Mouse (Mus musculus) E14TG2a.4 (cell line): ENCODE results near the gene Plcd1.

Experiments
- H3K27me3 ChIP-seq: 2 replicates; pipeline ENCODE4 v1.6.1; 2014; ENCODE audit warnings: low read length, control low read depth; ENCODE audit not compliant: insufficient read depth
- H3K36me3 ChIP-seq: 2 replicates; pipeline ENCODE4 v1.6.1; 2014; ENCODE audit warnings: low read length, control low read depth; ENCODE audit not compliant: insufficient read depth
- H3K4me1 ChIP-seq: replicated peaks from 2 replicates; pipeline ENCODE4 v1.6.1; 2014; ENCODE audit warnings: low read depth, low read length, control low read depth
- H3K4me3 ChIP-seq: replicated peaks from 2 replicates; pipeline ENCODE4 v1.5.1; 2014; ENCODE audit warnings: mild to moderate bottlenecking, low read length
- H3K9me3 ChIP-seq: 2 replicates; pipeline ENCODE4 v1.6.1; 2014; ENCODE audit warnings: low read length, control low read depth
- CTCF ChIP-seq: conservative IDR thresholded peaks from 2 replicates; pipeline ENCODE4 v1.5.1; 2014; ENCODE audit warnings: low read length
- NANOG ChIP-seq: IDR thresholded peaks from 2 replicates; pipeline ENCODE4 v1.6.1; 2014; ENCODE audit warnings: borderline replicate concordance, low read length, mixed read lengths
- POU5F1 ChIP-seq: IDR thresholded peaks from 2 replicates; pipeline ENCODE4 v1.6.1; 2014; ENCODE audit warnings: low read length, borderline replicate concordance

The Plcd1 gene

DNA sequence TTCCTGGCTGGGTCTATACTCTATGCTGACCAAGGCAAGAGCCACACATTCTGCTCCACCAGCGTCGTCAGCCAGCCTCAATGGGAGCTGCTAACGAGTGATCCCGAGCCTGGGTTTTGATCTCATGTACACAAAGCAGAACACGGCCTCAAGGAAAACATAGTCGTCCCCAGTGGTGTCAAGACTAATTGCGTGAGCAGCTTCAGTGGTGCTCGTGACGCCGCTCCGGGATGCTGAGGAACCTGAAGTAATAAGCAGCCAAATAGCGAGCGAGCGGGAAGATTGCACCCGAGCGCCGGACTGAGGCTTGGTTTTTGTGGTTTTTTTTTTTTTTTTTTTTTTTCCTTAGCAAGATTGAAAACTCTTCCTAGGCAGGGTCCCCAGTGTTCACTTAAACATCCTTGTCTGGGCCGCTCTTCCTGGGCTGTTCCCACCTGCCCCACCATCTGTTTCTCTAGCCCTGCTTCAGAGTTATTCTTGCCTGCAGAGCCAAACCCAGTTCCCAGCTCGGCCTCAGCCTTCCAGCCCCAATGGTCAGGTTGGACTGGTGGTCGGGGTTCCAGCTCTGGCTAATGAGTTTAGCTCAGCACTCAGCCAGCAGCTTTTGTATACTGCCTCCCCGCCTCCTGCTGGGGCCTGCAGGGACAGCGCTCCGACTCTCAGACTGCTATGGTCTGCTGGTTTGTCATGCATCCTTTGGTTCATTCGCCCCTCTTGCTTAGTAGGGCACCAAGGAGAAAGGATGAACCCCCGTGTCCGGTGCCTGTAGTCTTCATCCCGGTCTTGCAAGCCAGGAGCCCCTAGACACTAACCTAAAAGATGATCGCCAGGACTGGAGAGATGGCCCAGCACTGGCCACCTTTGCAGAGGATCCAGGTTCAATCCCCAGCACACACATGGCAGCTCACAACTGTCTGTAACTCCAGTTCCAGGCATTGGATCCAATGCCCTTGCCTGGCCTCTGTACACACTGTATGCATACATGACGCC is 58.3 kb downstream of the Plcd1 start:
- Histone ChIP-seq H3K4me3 (0 out of 2 replicates have a peak overlapping the region, but pooled peaks have one; percentile 1), H3K36me3 (no peaks in the 10 kb centered on the region), H3K27me3 (peaks cover 46% of the 10 kb centered on the region), H3K4me1 (peaks cover 44% of the 10 kb centered on the region), H3K9me3 (no peaks in the 10 kb centered on the region)
- TF ChIP-seq POU5F1 (no peak), CTCF (no peak), NANOG (no peak)

DNA sequence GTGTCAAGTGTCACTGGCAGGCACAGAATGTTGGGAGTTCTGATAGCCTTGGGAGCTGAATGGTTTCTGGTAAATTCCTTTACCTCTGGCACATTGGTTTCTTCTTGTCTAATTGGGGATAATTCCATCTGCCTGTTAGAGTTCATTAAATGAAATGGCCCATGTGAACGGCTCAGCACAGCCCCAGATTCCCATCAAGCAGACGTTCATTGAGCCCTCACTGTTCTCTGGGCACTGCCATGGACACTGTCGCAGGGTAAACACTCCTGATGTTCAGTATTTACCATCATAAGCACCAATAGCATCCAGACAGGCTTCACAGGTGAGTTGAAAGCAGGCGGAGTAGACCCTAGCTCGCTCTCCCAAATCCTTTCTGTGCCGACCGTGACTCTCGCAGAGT is 59.2 kb downstream of the Plcd1 start:
- TF ChIP-seq CTCF (no peak), NANOG (no peak), POU5F1 (no peak)
- H3K27me3 ChIP-seq, result peaks cover 46% of the 10 kb centered on the region

DNA sequence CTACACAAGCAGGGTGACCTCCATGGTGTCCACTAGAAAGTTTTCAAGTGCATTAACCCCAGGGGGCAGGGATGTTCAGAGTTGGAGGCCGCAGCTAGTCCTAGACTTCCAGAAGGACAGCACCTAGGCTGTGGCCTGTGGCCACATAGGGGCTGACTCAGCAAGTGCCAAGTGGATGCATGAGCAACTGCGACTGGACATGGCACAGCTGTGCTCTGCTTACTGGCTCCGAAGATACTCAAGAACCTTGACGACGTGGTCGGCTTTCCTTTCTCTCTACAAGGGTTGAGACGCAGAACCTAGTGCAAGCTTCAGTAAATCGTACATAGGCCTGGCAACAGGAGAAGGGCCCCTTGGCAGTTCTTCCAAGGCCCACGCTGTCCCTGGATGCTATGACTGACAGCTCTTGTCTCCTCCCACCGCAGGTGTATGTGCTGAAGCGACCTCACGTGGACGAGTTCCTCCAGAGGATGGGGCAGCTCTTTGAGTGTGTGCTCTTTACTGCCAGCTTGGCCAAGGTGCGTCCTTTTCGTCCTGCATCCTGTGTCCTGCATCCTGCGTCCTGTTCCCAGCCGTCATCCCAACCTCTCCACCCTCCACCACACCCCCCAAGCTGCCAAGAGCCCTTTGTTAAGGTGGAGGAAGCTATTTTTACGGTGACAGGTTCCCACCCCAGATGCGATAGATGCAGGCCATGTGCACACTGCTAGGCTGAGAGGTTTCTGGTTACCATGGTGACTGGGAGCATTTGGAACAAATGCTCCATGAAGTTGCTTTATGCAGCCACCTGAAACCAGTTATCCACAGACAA is 60.0 kb downstream of the Plcd1 start:
- H3K4me1 ChIP-seq, result peaks cover 44% of the 10 kb centered on the region
- no peaks in the 10 kb centered on the region for H3K36me3 ChIP-seq
- no peaks in the 10 kb centered on the region for H3K9me3 ChIP-seq
- TF ChIP-seq CTCF, result no peak
- TF ChIP-seq NANOG, result no peak
- no peak for TF ChIP-seq POU5F1
- H3K27me3 ChIP-seq, result peaks cover 46% of the 10 kb centered on the region
- no peak overlapping the region for H3K4me3 ChIP-seq

More for the DNA sequence above, 59.2 kb downstream of the Plcd1 start:
- Histone ChIP-seq H3K9me3 (no peaks in the 10 kb centered on the region), H3K36me3 (no peaks in the 10 kb centered on the region), H3K4me3 (no peak overlapping the region), H3K4me1 (peaks cover 44% of the 10 kb centered on the region)

DNA sequence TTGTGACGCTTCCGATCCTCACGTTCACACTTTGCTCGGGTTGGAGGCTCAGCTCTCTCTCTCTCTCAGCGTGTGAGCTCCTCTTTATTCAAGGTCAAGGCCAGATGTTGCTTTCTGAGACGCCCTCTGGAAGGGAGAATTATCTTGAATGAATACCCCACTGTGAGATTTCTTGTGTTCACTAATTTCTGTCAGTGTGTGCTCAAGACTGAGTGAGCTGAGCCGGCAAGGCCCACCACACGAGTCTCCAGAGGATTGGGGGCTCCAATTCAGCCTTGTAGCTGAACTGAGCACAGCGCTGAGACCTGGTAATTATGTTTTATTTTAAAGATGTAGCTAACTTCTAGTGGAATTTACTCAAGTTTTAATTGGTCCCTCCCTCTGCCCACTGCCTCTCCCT is 60.8 kb downstream of the Plcd1 start:
- H3K9me3 ChIP-seq, result no peaks in the 10 kb centered on the region
- TF ChIP-seq POU5F1, result no peak
- TF ChIP-seq CTCF, result no peak
- TF ChIP-seq NANOG, result no peak; the same call in 1 of the 2 replicates
- H3K36me3 ChIP-seq, result no peaks in the 10 kb centered on the region
- no peak overlapping the region for H3K4me3 ChIP-seq
- H3K27me3 ChIP-seq, result peaks cover 42% of the 10 kb centered on the region
- peaks cover 44% of the 10 kb centered on the region for H3K4me1 ChIP-seq

DNA sequence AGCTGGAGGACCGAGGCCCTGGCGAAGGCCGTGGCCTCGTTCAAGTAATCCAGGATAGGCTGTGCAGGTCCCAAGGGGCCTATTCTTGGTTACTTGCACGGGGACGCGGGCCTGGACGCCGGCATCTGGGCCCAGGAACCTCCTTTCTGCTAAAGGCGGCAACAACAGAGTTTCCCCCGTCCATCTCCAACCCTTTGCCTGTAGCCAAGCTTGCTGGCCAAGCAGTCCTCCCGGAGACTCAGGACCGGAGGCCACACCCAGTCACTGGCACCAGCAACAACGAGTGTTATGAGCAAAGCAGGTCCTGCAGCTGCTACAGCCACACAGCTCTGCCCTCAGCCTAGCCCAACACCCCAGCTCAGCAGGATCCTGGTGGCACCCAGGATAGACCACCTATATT is 61.5 kb downstream of the Plcd1 start:
- Histone ChIP-seq H3K4me1 (peaks cover 39% of the 10 kb centered on the region), H3K9me3 (no peaks in the 10 kb centered on the region), H3K4me3 (0 out of 2 replicates have a peak overlapping the region, but pooled peaks have one; percentile 20), H3K27me3 (peaks cover 39% of the 10 kb centered on the region), H3K36me3 (no peaks in the 10 kb centered on the region)
- TF ChIP-seq NANOG (no peak), POU5F1 (no peak), CTCF (no peak)

DNA sequence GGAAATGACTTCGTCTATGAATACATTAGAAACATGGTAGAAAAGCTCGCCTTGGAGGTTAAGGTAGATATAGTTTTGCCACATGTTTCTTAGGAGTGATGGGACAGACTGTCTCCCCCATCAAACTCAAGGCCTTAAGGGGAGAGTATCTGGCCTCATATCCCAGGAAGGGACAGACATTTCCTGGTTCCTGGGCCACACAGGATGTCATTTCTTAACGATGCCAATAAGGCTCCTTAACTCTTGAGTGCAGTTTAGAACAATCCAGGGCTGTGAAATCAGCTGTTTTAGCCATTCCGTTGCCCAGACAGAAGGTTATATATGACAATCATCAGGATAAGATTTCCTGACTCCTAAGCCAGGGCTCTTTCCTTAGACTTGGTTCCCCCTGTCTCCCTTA is 62.3 kb downstream of the Plcd1 start:
- Histone ChIP-seq H3K4me3 (no peak overlapping the region), H3K9me3 (no peaks in the 10 kb centered on the region), H3K4me1 (peaks cover 39% of the 10 kb centered on the region), H3K27me3 (peaks cover 37% of the 10 kb centered on the region), H3K36me3 (no peaks in the 10 kb centered on the region)
- TF ChIP-seq POU5F1 (no peak), NANOG (no peak), CTCF (no peak)

DNA sequence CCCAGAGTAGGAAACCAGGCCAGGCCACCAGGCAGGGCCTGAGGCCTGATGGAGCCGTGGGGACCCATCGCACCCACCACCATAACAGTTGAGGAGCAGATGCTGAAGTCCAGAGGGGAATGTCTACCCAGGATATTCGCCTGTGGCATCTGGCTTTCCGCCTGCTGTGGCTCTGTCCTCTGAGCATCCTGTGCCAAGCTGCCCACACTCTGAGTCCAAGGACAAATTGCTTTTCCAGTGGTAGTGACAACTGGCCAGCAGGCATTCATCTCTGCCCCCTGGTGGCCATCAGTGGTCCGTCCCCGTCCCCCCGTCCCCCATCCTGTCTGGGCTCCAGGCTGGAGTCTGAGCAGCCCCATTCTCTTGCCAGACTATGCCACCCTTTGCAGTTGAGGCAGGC is 63.7 kb downstream of the Plcd1 start:
- peaks cover 33% of the 10 kb centered on the region for H3K4me1 ChIP-seq
- no peaks in the 10 kb centered on the region for H3K36me3 ChIP-seq
- TF ChIP-seq POU5F1 (no peak), NANOG (no peak), CTCF (peak; percentile 58)
- H3K9me3 ChIP-seq, result no peaks in the 10 kb centered on the region
- no peak overlapping the region for H3K4me3 ChIP-seq
- H3K27me3 ChIP-seq, result peaks cover 31% of the 10 kb centered on the region

DNA sequence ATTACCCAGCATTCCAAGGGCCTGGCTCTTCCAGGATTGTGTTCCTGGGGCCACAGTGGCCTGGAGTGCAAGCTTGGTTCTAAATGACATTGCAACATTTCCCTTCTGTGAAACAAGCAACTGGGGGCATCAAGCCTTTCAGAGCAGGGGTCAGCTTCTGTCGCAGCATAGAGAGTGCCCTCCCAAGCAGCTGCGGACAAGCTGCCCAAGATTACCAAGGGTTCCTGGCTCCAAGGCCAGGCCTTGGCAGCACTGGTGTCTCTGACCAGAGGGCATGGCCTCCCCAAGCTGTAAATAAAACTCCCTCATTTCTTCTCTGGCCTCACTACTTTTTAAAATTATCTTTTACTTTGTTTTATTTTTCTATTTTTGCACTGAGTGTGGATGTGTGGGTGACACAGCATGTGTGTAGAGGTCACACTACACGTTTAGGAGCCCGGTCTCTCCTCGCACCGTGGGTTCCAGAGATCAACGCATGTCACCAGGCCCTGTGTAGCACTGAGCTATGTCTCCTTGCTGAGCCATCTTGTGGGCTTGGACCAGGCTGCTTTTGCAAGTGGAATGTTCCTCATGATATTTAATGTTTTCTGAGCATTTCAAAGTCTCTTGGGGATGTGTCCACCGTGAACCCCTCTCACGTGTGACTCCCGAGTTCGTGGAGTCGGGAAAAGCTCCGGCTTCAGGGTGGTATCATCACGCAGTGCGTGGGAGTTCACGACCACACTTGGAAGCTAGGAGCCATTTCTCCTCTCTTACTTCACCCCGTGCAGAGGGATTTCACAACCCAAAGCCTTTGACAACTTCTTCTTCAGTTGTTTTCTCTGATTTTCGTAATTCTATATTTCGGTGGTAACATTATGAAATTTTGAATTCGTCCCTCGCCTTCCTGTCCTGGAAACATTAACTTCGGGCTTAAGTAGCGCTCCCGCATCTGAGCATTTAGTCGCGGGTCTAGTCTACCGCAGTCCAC is 64.8 kb downstream of the Plcd1 start:
- Histone ChIP-seq H3K4me1 (peaks cover 34% of the 10 kb centered on the region), H3K4me3 (no peak overlapping the region), H3K27me3 (peaks cover 22% of the 10 kb centered on the region), H3K9me3 (no peaks in the 10 kb centered on the region), H3K36me3 (no peaks in the 10 kb centered on the region)
- no peak for TF ChIP-seq NANOG
- TF ChIP-seq POU5F1, result no peak
- TF ChIP-seq CTCF, result no peak
